Comparison of ENCODE assay signal across 31 mouse cellular contexts in genomic region chr4:43573561-43573960, GRCm38 (mm10). TPM values are rescaled to one million over a fixed set of nuclear protein-coding genes. Genes with fewer than 3 reads are reported as not detected.
"Had no signal": no experiment of that assay in that cellular context is flagged by ENCODE, and none has a peak within 500 bp of the region (broad histone marks: within the 10 kb centered on the region; RNA-seq: fewer than 3 reads in every experiment).

No protein-coding gene starts in this region.

- DNase-seq: gastrocnemius, adult 2 months; gastrocnemius, postnatal 10 days; gastrocnemius, postnatal 25 days; heart, postnatal 4 days; kidney, adult 18-20 months; kidney, adult 8-10 months; kidney, postnatal 10 days; kidney, postnatal 25 days; kidney, postnatal 4 days; liver; liver, embryonic 13.5 days had no signal

- H3K4me3 ChIP-seq: gastrocnemius, adult 2 months; heart, embryonic 13.5 days; heart, embryonic 15.5 days; hindbrain, embryonic 10.5 days; hindbrain, embryonic 12.5 days; intestine, embryonic 15.5 days; layer of hippocampus, adult 2 months; left cerebral cortex, adult 2 months; limb, embryonic 10.5 days; limb, embryonic 12.5 days; liver, embryonic 13.5 days; liver, embryonic 15.5 days had no signal

- H3K9ac ChIP-seq: heart, embryonic 13.5 days; heart, embryonic 15.5 days; hindbrain, embryonic 12.5 days; hindbrain, embryonic 14.5 days; intestine, embryonic 15.5 days; limb, embryonic 12.5 days; liver, embryonic 13.5 days; liver, embryonic 15.5 days had no signal

- H3K27ac ChIP-seq: gastrocnemius, adult 2 months; heart, embryonic 13.5 days; heart, embryonic 15.5 days; hindbrain, embryonic 10.5 days; hindbrain, embryonic 12.5 days; hindbrain, embryonic 14.5 days; intestine, embryonic 15.5 days; layer of hippocampus, adult 2 months; left cerebral cortex, adult 2 months; limb, embryonic 10.5 days; limb, embryonic 12.5 days; liver, embryonic 13.5 days; liver, embryonic 15.5 days had no signal

- H3K27me3 ChIP-seq: heart, embryonic 13.5 days; heart, embryonic 15.5 days; hindbrain, embryonic 12.5 days; intestine, embryonic 15.5 days; limb, embryonic 12.5 days; liver, embryonic 13.5 days; liver, embryonic 15.5 days had no signal

RNA-seq across cellular contexts. Expression of gene Msmp, which starts 10.7 kb away (rescaled TPM):
- total RNA-seq: gastrocnemius, postnatal 4 days; granulocyte monocyte progenitor cell, adult 5-6 weeks; layer of hippocampus, adult 2 months; layer of hippocampus, postnatal 10 days; layer of hippocampus, postnatal 25 days; left cerebral cortex, adult 2 months; left cerebral cortex, postnatal 14 days; left cerebral cortex, postnatal 36 days had no signal
- polyA plus RNA-seq: frontal cortex, adult 2 months; inflammation-experienced regulatory T-cells, adult 6 months; intestine, postnatal 0 days; liver, embryonic 13.5 days; liver, embryonic 15.5 days had no signal
